Mouse (Mus musculus): ENCODE results near the gene Smok3c.
"Not testable (repeated sequence)": the region's sequence is repeated elsewhere in the genome, so short reads cannot be mapped to it uniquely, and the experiment has no call there.

Gene Smok3c

DNA sequence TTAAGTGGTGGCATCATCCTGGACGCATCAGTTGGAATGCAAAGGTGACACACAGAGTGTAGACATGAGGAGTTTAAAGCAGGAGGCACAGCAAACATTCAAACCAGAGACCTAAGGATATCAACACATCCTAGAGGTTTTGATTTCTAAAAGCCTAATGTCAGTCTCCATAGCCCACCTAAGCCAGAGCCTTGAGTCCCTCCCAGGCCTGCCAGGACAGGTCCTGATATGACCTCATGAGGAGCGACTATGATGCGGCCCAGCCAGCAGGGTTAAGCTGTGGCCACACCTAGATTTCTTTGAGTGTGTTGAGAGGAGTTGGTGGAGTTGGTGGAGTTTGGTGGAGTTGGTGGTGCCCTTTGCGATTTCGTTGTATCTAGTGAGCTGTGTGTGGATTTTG is at the start of gene Smok3c:
Gene Smok3c (plus strand): TSS at position 301 of the 400 bp plus-strand sequence.
- DNase-seq (ENCODE audit: low spot score) = not testable (repeated sequence)

DNA sequence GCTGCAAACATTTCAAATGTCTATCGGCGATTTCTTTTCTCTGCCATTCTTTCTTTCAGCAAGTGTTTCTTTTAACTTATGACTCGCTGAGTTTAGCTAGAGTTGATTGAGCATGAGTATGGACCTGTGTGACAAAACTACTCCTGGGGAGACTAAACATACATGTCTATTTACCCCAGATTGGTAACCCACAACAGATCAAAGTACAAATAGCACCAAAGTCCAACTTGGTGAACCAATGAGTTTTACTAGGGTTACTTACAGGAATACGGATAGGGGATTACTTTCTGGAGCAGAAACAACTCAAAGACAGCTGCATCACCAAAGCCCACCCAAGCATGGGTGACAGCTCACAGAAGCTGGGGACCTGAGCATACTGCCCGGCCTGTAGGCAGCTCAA is 43.6 kb upstream of the Smok3c start:
- no peak for DNase-seq (ENCODE audit: low spot score)

DNA sequence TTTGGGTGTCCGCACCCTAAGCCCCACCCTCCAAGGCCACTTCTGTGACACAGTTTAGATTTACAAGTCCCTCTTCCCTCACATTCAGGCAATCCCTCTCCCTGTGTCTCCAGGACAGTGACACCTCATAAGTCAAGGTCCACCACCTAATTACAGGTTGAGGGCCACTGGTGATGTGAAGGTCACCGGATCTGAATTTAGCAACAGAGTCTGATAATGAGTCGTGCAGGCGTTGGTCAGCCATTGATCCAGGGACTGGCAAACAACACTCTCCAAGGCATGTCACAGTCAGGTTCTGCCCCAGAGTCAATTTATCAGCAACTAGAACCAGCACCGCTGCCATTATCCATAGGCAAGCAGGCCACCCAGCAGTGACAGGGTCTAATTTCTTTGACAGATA is 40.6 kb upstream of the Smok3c start:
- no peak for DNase-seq (ENCODE audit: low spot score)

DNA sequence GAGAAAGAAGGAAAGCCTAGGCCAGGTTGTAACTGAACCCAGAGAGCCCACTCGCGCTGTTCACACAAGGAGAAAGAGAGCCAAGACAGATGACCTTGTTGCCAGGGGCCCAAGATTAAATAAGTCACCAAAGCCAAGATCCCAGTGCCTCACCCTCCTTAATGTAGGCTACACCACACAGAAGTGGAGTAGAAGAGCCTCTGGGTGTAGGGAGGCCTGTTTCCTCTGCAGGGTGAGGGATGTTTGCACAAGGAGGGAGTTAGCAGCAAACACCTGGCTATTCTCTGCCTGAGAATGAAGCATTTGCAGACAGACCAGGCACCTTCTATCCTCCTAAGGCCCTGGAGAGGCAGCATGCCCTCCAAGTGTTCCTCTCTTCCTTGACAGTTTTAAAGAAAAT is 36.5 kb upstream of the Smok3c start:
- no peak for DNase-seq (ENCODE audit: low spot score)

DNA sequence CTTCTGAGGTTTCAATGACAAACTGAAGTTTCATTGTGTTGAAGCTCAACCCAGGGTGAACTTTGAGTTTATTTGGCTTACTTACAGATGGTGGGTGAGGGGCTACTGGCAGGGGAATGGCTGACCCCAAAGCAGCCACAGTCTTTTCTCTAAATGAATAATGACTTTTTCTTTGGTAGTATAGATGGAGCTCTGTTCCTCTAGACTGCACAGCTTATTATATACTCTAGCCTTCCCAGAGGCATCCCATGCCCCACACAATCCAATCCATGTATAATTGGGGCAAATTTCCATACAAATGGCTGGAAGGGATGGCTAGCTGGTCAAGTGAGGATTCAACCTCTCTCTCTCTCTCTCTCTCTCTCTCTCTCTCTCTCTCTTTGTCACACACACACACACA is 36.0 kb upstream of the Smok3c start:
- DNase-seq (ENCODE audit: low spot score) = no peak

DNA sequence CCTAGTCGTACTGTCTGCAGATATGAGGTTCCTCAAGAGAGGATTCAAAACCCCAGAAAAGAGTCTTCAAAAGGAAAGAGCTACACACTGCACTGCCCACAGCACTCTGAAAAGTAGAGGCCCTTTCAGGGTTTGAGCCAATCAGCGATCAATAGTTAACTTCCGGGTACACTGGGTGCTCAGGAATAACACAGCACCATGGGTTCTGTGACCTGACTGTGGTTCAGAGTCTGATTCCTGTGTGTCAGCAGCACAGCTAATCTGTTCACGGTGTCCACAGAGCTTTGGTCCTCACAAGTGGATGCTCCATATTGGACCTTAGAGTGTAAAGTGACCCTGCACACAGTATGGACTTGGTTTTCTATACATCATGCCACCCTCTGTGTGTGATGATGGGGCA is 33.4 kb upstream of the Smok3c start:
- not testable (repeated sequence) for DNase-seq (ENCODE audit: low spot score)

DNA sequence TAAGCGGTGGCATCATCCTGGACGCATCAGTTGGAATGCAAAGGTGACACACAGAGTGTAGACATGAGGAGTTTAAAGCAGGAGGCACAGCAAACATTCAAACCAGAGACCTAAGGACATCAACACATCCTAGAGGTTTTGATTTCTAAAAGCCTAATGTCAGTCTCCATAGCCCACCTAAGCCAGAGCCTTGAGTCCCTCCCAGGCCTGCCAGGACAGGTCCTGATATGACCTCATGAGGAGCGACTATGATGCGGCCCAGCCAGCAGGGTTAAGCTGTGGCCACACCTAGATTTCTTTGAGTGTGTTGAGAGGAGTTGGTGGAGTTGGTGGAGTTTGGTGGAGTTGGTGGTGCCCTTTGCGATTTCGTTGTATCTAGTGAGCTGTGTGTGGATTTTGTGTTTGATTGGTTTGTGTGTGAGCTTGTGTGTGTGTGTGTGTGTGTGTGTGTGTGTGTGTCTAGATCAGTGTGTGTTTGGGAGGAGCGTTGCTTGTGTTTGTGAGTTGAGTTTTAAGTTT is 32.0 kb upstream of the Smok3c start, which contains the start of the genes Smok3a and Smok3b:
Gene Smok3a (plus strand): TSS at position 301 of the 519 bp plus-strand sequence.
Gene Smok3b (plus strand): TSS at position 469 of the 519 bp plus-strand sequence.
- not testable (repeated sequence) for DNase-seq (ENCODE audit: low spot score)

DNA sequence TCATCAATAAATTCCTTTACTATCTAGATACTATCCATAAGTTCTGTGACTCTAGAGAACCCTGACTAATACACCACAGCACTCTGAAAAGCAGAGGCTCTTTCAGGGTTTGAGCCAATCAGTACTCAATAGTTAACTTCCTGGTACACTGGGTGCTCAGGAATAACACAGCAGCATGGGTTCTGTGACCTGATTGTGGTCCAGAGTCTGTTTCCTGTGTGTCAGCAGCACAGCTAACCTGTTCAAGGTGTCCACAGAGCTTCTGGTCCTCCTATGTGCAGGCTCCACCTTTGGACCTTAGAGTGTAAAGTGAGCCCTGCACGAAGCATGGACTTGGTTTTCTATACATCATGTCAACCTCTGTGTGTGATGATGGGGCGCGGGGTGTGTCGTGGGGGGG is 20.8 kb downstream of the Smok3c start:
- DNase-seq (ENCODE audit: low spot score) = no peak

DNA sequence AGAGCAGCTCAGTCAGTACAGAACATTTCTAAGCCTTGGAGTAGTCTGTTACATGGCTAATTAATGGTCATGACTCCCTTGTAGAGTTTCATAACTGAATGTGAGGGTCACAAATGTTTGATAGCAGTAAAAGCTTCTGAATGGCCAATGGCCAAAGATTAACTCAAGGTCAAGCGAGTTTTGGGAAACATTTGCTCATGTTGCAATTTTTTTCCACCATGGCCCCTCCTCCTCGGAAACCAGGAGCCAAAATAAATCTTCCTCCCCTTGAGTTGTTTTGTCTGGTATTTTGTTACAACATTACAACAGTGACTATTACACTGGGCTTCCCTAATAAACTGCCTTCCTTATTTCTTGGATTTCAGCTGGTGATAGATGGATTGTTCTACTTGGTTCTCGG is 22.7 kb downstream of the Smok3c start:
- DNase-seq (ENCODE audit: low spot score) = no peak

DNA sequence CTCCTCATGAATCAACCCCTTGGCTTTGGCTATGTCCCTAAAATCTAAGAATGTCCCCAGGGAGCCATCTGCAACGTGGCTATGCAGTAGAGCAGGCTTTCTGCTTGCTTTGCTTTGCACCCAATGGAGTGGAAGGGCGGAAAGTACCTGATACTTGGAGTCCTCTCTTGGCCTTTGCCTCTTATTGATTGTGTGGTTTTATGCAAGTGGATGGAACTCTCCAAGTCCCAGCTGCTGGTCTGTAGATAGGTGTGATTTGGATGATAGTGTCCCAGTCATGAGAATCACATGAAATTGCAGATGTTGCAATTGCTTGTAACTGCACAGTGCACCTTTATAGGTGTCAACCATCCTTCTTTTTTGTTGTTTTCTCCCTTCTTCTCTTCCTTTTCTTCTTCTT is 23.2 kb downstream of the Smok3c start:
- DNase-seq (ENCODE audit: low spot score) = no peak

DNA sequence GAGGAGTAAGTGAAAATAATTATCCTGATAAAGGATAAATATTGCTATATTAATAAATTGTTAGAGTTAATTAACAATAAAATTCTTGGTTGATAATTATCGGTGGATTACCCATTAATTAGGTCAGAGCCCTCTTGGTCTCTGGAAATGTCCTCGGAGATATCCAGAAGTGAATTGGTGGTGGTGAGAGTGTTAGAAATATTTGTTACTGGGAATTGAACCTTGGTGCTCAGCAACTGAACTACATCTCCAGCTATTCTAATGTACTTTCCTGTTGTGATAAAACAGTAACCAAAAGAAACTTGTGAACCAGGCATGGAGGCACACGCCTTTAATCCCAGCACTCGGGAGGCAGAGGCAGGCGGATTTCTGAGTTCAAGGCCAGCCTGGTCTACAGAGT is 27.5 kb downstream of the Smok3c start:
- no peak for DNase-seq (ENCODE audit: low spot score)

DNA sequence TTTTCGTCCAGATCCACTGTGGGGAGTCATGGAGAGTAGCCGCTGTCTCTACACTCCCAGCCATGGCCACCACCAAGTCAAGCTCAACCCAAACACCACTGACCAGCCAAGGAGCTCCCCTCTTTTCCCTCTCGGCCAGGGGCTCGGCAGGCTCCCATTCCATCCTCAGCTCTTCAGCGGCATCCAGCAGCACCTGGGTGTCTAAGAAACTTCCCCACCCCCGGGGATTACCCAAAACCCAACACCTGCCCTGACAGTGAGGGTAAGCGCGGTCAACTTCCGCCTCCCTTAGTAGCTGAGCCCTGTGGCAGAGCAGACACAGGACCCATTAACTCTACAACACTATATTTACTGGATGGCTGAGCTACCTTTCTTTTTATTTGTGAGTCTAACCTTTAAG is 28.5 kb downstream of the Smok3c start:
- DNase-seq (ENCODE audit: low spot score) = no peak

DNA sequence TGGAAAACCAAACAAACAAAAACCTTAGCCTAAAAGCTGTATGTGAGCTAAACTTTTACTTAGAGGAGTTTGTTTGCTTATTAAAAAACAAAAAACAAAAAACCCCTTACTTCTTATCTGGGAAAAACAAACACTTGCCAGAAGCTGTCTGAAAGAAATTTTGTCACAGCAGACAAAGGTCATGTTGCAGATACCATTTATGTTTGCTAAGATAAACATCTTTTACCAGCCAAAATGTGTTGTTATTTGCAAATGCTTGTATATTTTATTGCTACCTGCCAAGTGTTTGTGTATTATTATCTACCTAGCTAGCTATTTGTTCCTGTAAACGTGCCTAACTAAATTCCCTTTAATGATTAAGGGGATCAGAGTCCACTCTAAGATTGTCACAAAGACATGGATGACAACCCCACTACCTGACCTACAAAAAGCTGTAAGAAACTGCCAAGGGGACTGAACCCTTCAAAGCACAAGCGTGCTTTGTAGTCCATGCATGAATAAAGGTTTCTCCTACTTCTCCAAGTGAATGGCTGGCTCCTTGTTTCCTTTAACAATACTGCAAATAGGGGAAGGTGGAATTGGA is 30.4 kb downstream of the Smok3c start:
- no peak for DNase-seq (ENCODE audit: low spot score)

DNA sequence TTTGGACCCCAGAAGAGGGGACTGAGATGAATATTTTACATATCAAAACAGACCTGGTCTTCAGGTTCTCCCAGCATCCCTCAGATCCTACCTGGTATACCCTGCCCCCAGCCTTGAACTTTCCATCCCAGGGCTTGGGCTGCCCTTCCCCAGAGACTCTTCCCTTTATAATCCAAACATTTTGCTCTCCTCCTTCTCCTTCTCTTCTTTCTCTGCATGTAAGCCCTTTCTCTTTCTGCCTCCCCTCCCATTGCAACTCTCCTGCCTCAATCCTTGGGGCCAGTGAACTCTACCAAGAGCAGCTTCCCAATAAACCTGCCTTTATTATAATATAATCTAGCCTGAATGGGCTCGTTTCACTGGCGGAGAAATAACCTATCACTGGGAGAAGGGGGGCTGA is 30.9 kb downstream of the Smok3c start:
- no peak for DNase-seq (ENCODE audit: low spot score)

DNA sequence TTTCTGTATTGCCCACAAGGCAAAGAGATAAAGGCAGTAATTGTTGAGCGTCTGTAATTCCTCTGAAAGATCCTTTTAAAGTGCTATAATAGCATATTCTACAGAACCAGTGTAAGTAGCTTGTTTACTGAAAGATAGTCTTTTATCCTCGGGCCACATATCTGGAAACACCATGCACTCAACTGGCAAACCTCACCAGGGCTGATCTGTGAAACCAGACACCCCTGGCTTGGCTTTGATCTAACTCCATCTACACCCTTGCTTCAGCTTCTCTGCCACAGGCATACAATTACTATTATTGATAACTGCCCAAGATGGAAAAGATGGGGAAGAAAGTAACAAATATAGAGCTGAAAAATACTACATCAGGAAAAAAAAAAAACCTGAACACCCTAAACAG is 31.5 kb downstream of the Smok3c start:
- no peak for DNase-seq (ENCODE audit: low spot score)

DNA sequence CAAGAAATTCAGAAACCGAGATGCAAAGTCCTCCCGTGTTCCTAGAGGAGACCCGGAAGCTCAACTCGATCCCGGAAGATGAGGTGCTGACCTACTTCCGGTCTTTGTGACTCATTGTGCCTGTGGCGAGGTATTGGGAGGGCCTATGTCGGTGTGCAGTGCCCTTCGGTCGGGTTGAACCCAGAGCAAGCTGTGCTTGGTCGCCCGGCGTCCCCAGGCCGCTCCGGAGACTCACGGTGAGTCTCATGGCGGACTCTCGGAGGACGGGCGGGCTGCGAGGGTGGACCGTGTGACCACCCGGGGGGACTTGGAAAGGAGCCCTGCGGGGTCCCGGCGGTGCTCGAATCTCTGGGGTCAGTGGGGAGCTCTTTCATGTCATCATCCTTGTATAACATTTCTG is 32.0 kb downstream of the Smok3c start, which contains the start of gene Zkscan1:
Gene Zkscan1 (plus strand): TSS at position 89 of the 400 bp plus-strand sequence.
- DNase-seq (ENCODE audit: low spot score) = peak; percentile 52

DNA sequence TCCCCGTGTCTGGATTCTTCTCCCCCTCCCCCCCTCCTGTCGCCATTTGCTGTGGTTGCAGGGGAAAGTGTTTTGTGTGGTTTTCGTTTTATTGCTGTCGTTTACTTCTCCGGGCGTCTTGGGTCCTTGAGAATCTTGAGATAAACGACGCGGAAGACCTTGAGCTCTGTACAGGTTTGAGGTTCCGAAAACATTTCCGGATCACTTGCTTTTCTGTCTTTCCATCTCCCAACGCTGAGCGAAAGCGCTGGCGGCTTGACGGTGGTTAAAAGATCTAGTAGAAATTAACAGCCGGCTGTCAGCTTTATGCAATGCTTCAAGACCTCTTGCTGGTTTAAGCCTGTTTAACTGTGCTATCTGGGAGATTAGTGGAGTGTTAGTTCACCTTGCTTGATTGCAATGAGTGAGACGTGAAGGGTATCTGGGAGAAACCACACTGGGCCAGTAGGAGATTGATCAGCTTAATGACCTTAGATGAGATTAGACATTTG is 32.5 kb downstream of the Smok3c start:
- no peak for DNase-seq (ENCODE audit: low spot score)

DNA sequence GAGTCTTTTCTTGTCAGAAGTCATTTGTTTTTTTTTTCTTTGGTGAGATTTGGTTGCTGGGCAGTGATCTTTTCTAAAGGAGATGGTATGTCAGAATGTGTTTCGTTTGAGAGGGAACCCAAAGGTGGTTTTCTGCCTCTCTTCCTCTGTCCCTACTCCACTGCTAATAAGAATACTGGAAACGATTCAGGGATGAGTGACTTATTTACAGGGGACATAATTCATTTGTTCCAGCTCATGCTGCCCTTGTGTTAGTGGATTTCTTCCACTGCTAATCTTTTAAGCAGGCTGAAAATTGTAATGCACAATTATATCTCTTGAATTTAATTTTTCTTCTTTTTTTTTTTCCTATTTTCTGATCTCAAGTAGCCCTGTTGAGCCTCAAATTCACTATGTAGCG is 33.8 kb downstream of the Smok3c start:
- no peak for DNase-seq (ENCODE audit: low spot score)

DNA sequence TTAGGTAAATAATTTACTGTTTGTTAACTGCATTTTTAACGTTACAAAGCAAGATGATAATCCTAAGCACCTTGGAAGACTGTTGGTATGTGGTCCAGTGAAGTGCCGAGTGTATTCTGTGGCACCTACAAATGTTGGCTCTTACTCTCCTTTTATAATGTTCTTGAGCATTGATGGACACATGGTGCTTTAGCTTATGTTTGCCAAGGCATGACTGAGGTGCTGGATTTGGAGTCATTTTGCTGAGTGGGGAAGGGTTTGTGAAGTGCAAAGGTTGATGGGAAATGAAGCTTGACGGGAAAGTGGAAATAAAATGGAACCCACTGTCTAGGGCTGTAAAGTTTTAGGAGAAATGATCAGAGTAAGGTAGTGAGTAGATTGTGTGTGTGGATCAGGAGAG is 35.4 kb downstream of the Smok3c start:
- no peak for DNase-seq (ENCODE audit: low spot score)

DNA sequence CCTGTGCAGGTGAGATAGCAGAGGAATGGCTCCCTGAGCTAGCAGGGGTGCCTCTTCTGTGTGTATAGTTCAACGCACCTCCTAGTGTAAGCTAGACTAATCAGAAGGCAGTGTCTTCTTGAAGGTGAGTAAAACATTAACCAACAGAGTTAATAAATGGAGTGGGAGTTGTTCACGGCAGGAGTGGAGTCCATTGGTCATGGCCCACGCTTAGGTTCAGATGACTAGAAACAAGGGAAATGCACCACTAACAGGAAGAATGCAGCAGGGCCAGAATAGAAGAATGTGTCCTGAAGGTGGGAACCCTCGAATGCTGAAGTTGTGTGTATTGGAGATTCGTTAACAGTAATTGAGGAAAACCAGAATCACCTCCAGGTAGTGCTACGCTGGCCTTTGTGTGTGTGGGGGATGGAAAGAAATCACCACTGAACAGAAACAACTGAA is 36.1 kb downstream of the Smok3c start:
- no peak for DNase-seq (ENCODE audit: low spot score)

DNA sequence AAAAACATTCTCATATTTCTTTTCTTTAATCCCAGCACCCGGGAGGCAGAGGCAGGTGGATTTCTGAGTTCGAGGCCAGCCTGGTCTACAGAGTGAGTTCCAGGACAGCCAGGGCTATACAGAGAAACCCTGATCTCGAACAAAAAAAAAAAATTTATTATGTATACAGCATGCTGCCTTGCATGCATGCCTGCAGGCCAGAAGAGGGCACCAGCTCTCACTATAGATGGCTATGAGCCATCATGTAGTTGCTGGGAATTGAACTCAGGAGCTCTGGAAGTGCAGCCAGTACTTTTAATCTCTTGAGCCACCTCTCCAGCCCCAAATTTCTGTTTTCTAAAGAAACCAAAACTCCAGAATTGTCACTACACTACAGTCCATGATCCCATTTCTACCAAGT is 37.3 kb downstream of the Smok3c start:
- DNase-seq (ENCODE audit: low spot score) = no peak

DNA sequence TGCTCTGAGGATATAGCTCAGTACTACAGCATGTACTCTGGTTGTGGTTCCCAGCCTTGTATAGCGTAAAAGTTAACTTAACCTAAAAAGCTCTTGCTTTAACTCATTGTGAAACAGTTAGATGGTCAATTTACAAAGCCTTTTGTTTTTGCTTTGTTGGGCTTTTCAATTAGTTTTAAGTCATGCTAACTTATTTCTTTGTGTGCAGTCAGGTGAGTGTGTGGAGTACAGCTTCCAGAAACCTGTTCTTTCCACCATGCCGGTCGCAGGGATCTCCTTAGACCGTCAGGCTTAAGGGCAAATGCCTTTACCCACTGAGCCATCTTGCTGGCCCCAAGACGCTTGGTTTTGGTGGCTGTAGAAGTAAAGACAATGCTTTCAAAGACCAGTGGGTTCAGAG is 37.7 kb downstream of the Smok3c start:
- no peak for DNase-seq (ENCODE audit: low spot score)

DNA sequence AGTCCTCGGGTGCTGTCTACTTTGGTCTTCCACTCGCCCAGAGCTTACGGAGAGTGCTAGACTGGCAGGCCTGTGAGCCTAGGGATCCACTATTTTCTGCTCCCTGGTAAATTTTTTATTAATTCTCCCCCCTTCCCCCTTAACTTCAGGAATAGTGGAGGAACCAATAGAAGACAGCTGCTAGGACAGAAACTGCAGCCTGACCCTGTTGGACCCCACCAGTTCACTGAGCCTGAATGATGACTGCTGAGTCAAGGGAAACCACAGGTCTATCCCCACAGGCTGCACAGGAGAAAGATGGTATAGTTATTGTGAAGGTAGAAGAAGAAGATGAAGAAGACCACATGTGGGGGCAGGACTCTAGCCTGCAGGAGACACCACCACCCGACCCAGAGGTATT is 39.8 kb downstream of the Smok3c start:
- DNase-seq (ENCODE audit: low spot score) = no peak

DNA sequence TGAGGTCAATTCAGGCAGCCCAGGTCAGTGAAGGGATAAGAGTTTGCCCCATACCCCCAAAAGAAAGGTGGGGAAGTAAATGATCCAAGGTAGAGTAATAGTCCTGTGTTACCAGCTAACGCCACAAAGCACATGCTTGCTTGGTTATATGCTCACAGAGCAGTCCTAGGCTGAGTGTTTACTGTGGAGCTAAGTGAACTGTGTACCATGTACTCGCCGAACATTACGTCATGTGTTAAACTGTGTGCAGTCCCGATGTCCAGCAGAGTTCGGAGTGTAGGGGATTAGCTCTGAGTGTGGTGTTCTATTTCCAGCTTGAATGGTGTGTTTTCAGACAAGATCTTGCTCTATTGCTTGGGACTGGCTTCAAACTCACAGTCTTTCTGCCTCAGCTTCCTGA is 41.5 kb downstream of the Smok3c start:
- no peak for DNase-seq (ENCODE audit: low spot score)
